Mouse (Mus musculus) bone marrow macrophage, adult 2 months (primary cell): ENCODE data around the gene Mtor.

Experiments
- CTCF ChIP-seq: IDR thresholded peaks from 2 replicates; pipeline ENCODE4 v1.5.1; 2012; ENCODE audit warnings: low read depth, mild to moderate bottlenecking, low read length, moderate library complexity
- POLR2A ChIP-seq: IDR thresholded peaks from 2 replicates; pipeline ENCODE4 v1.6.1; 2012; ENCODE audit warnings: mild to moderate bottlenecking, low read depth, low read length, borderline replicate concordance

GRCm38 (mm10) chr4:148531341-148531740, 82.9 kb downstream of the Mtor start:
- no peak for TF ChIP-seq CTCF
- no peak for TF ChIP-seq POLR2A
